Mouse (Mus musculus) ES-Bruce4 (cell line): Measurements from ENCODE around the gene Lmtk3.

Experiments used
- CTCF ChIP-seq: IDR thresholded peaks from one replicate; pipeline ENCODE4 v1.8.1; 2011; ENCODE audit warnings: low read depth, low read length
- EP300 ChIP-seq: IDR thresholded peaks from 2 replicates; pipeline ENCODE4 v1.6.1; 2011; ENCODE audit warnings: low read depth, low read length; ENCODE audit not compliant: insufficient read depth
- POLR2A ChIP-seq: IDR thresholded peaks from one replicate; pipeline ENCODE4 v1.8.1; 2011; ENCODE audit warnings: low read length; ENCODE audit not compliant: insufficient read depth

DNA sequence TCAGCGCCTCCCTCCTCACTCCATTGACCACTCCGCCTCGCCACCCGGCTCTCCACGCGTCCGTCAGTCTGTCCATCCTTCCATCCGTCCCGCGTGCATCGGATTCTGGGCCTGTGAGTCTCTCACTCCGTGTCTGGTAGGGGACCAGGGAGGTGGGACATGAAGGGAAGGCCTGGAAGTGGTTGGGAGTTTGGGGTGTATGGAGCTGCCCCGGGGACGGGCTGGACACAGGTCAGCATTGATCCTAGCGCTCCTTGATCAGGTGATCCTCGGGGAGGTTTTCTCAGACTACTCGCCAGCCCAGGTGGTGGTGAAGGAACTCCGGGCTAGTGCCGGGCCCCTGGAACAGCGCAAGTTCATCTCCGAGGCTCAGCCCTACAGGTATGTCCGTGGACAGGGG is 4.1 kb downstream of the Lmtk3 start:
- TF ChIP-seq CTCF (no peak), POLR2A (no peak), EP300 (no peak)
